Mouse (Mus musculus) embryonic facial prominence, embryonic 14.5 days (tissue): Measurements from ENCODE around the gene Dcdc2b. TPM values are rescaled to one million over a fixed set of nuclear protein-coding genes. Genes with fewer than 3 reads are reported as not detected.

Source experiments
- ATAC-seq: fragments of 200-750 bp; cut with Nextera tagmentation; 2 replicates; pipeline ENCODE4 v1.8.0; 2017; ENCODE audit warnings: low read depth, moderate number of reproducible peaks, moderate TSS enrichment
- DNase-seq: peaks from one replicate; pipeline ENCODE4 v3.0.0-alpha.2; 2015; ENCODE audit warnings: low spot score
- H3K27ac ChIP-seq: fragments of 300-500 bp; sonication (generic); replicated peaks from 2 replicates; pipeline ENCODE4 v1.5.1; 2014; ENCODE audit warnings: low read depth, mild to moderate bottlenecking, low read length, moderate library complexity
- H3K27me3 ChIP-seq: fragments of 300-500 bp; sonication (generic); replicated peaks from 2 replicates; pipeline ENCODE4 v1.6.1; 2014; ENCODE audit warnings: low read length; ENCODE audit not compliant: control insufficient read depth, insufficient read depth
- H3K36me3 ChIP-seq: fragments of 300-500 bp; sonication (generic); 2 replicates; pipeline ENCODE4 v1.6.1; 2014; ENCODE audit warnings: low read length, mixed read lengths; ENCODE audit not compliant: control insufficient read depth, insufficient read depth
- H3K4me1 ChIP-seq: fragments of 300-500 bp; sonication (generic); 2 replicates; pipeline ENCODE4 v1.6.1; 2014; ENCODE audit warnings: antibody characterized with exemption, low read length; ENCODE audit not compliant: control insufficient read depth, insufficient read depth
- H3K4me2 ChIP-seq: fragments of 300-500 bp; sonication (generic); 2 replicates; pipeline ENCODE4 v1.6.1; 2014; ENCODE audit warnings: low read depth, mild to moderate bottlenecking, low read length, moderate library complexity, mixed read lengths
- H3K4me3 ChIP-seq: fragments of 300-500 bp; sonication (generic); 2 replicates; pipeline ENCODE4 v1.5.1; 2014; ENCODE audit warnings: low read depth, mild to moderate bottlenecking, low read length
- H3K9ac ChIP-seq: fragments of 300-500 bp; sonication (generic); 2 replicates; pipeline ENCODE4 v1.6.1; 2014; ENCODE audit warnings: low read depth, mild to moderate bottlenecking, low read length, moderate library complexity, mixed read lengths
- H3K9me3 ChIP-seq: fragments of 300-500 bp; sonication (generic); 2 replicates; pipeline ENCODE4 v1.6.1; 2016; ENCODE audit warnings: low read length; ENCODE audit not compliant: control insufficient read depth
- WGBS: fragments of 180-500 bp; shearing (Covaris S2); extraction: QIAGEN DNeasy Blood & Tissue Kit; methylation state at CpG from one replicate; pipeline ENCODE4 v1.1.7; 2014; 5-methylcytosine and 5-hydroxymethylcytosine counted together
- polyA plus RNA-seq: library from polyadenylated mRNA; unstranded; fragments of >200 nt; fragmentation: Nextera tagmentation; extraction: Ambion mirVana; gene quantifications from 2 replicates; pipeline ENCODE4 v1.2.1, GENCODE M21; 2014

Dcdc2b gene
- polyA plus RNA-seq, 1 experiment from 2014 or later: 2.4 TPM

- H3K4me2 ChIP-seq: peak within 1 kb of the TSS; percentile 61
- H3K27me3 ChIP-seq: no peaks in the 10 kb centered on the region
- ATAC-seq (peak; percentile 94), DNase-seq (peak; percentile 98)
- H3K9me3 ChIP-seq: no peaks in the 10 kb centered on the region
- peak within 1 kb of the TSS; percentile 87 for H3K9ac ChIP-seq
- peaks cover 11% of the 10 kb centered on the region; the same call in 1 of the 2 replicates for H3K4me1 ChIP-seq
- H3K4me3 ChIP-seq: peak within 1 kb of the TSS; percentile 74
- H3K36me3 ChIP-seq: peaks cover 23% of the 10 kb centered on the region
- peak within 1 kb of the TSS; percentile 92 for H3K27ac ChIP-seq
- WGBS: 4% methylated on average over 39 of the region's 44 CpGs
Observed at GRCm38 (mm10) chr4:129618786-129619691, 5.0 kb upstream of the Dcdc2b start, which contains the start of gene Iqcc. Iqcc (minus strand) TSS chr4:129619099.

DNA sequence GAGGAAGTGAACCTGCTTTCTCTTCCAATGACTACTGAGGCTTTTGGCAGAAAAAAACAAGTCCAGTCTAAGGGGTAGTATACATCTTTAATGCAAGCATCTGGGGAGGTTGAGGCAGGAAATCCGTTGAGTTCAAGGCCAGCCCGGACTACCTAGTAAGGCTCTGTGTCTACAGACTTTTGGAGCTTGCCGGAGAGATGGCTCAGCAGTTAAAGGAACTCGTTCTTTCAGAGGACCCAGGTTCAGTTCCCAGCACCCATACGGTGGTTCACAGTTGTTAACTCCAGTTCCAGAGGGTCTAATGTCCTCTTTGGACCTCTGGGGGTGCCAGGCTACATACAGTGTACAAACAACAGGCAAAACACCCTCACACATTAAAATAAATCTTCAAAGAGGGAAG is 4.0 kb upstream of the Dcdc2b start:
- ATAC-seq: no peak
- Histone ChIP-seq H3K4me1 (peaks cover 11% of the 10 kb centered on the region; the same call in 1 of the 2 replicates), H3K27ac (peak overlapping the region; percentile 92; the same call in 1 of the 2 replicates)

DNA sequence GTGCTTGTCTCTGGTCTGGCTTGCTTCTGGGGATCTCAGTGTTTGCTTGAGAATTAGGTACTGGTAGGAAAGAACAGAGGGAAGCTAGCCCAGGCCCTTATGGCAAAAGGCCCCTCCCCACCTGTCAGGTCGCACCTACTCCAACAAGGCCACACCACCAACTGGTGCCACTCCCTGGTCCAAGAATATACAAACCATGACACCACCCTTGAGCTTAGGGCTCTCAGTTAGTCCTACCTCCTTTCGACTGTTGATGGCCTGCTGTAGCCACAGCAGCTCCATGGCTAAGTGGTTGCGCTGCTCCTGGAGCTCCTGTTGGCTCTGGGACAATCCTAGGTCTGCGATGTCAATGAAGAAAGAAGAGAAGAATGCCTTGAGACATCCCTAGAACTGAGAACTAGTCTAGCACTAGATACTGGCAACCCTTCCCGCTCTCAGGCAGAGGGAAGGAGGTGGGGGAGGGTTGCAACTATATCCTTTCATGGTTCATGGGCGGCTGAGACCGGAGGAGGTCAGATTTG is 3.1 kb upstream of the Dcdc2b start:
- WGBS: 90% methylated on average over 7 of the region's 7 CpGs

More for the DNA sequence above, 4.0 kb upstream of the Dcdc2b start:
- 97% methylated on average over 5 of the region's 5 CpGs for WGBS
- no peak for DNase-seq
- Histone ChIP-seq H3K27me3 (no peaks in the 10 kb centered on the region), H3K9me3 (no peaks in the 10 kb centered on the region), H3K4me2 (peak overlapping the region; percentile 61), H3K9ac (peak overlapping the region; percentile 87), H3K36me3 (peaks cover 26% of the 10 kb centered on the region), H3K4me3 (peak overlapping the region; percentile 74)

DNA sequence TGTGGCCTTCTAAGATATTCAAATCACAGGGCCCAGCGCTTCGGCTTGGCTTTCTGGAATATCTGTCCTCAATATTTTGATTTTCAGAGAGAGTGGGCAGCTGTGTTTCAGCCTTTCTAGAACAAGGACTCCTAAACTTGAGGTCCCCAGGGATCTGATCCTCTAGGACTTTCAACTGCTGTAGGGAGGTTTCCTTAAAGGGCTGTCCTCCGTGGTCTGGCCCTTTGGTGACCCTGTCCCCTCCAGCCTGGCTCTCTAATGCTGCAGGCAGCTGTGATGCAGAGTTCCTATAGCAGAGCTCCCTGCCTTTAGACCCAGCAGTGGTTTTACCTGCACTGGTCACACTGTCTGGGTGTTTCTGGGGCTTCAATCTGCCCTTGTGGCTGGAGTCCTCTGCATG is 2.6 kb upstream of the Dcdc2b start:
- no peak overlapping the region for H3K27ac ChIP-seq
- no peak overlapping the region for H3K4me2 ChIP-seq
- H3K36me3 ChIP-seq: peaks cover 23% of the 10 kb centered on the region
- ATAC-seq (no peak), DNase-seq (no peak)
- H3K4me3 ChIP-seq: no peak overlapping the region
- H3K4me1 ChIP-seq: peaks cover 5% of the 10 kb centered on the region; the same call in 1 of the 2 replicates
- no peak overlapping the region for H3K9ac ChIP-seq
- 87% methylated on average over 3 of the region's 3 CpGs for WGBS
- H3K9me3 ChIP-seq: no peaks in the 10 kb centered on the region
- H3K27me3 ChIP-seq: no peaks in the 10 kb centered on the region

More for the DNA sequence above, 3.1 kb upstream of the Dcdc2b start:
- ATAC-seq (no peak), DNase-seq (no peak)
- no peak overlapping the region for H3K4me2 ChIP-seq
- no peak overlapping the region for H3K4me3 ChIP-seq
- H3K36me3 ChIP-seq: peaks cover 23% of the 10 kb centered on the region
- H3K27me3 ChIP-seq: no peaks in the 10 kb centered on the region
- H3K9ac ChIP-seq: no peak overlapping the region
- peaks cover 5% of the 10 kb centered on the region; the same call in 1 of the 2 replicates for H3K4me1 ChIP-seq
- H3K27ac ChIP-seq: no peak overlapping the region
- H3K9me3 ChIP-seq: no peaks in the 10 kb centered on the region

- H3K9me3 ChIP-seq: no peaks in the 10 kb centered on the region
- ATAC-seq (no peak), DNase-seq (no peak)
- H3K36me3 ChIP-seq: peaks cover 23% of the 10 kb centered on the region
- no peak overlapping the region for H3K27ac ChIP-seq
- no peaks in the 10 kb centered on the region for H3K27me3 ChIP-seq
- no peak overlapping the region for H3K9ac ChIP-seq
- no peak overlapping the region for H3K4me3 ChIP-seq
- peaks cover 5% of the 10 kb centered on the region; the same call in 1 of the 2 replicates for H3K4me1 ChIP-seq
- no peak overlapping the region for H3K4me2 ChIP-seq
- 90% methylated on average over 9 of the region's 9 CpGs for WGBS
Observed at GRCm38 (mm10) chr4:129615801-129616290, 1.8 kb upstream of the Dcdc2b start.

- Histone ChIP-seq H3K9me3 (no peaks in the 10 kb centered on the region), H3K9ac (no peak overlapping the region)
- peak; percentile 16; the same call in 1 of the 2 replicates for ATAC-seq
Observed at GRCm38 (mm10) chr4:129610472-129610871, 3.6 kb downstream of the Dcdc2b start.

GRCm38 (mm10) chr4:129610026-129610425 is 4.0 kb downstream of the Dcdc2b start:
- Histone ChIP-seq H3K4me2 (no peak overlapping the region), H3K4me1 (no peaks in the 10 kb centered on the region), H3K27ac (no peak overlapping the region), H3K9ac (no peak overlapping the region), H3K36me3 (peaks cover 33% of the 10 kb centered on the region), H3K4me3 (no peak overlapping the region), H3K9me3 (no peaks in the 10 kb centered on the region), H3K27me3 (no peaks in the 10 kb centered on the region)
- no peak for ATAC-seq
- 94% methylated on average over 4 of the region's 4 CpGs for WGBS
- DNase-seq: no peak

More at GRCm38 (mm10) chr4:129610472-129610871, 3.6 kb downstream of the Dcdc2b start:
- Histone ChIP-seq H3K27me3 (no peaks in the 10 kb centered on the region), H3K4me2 (no peak overlapping the region), H3K27ac (no peak overlapping the region), H3K4me1 (no peaks in the 10 kb centered on the region), H3K4me3 (no peak overlapping the region), H3K36me3 (peaks cover 29% of the 10 kb centered on the region)
- 70% methylated on average over 4 of the region's 4 CpGs for WGBS
- no peak for DNase-seq

- ATAC-seq: no peak; the same call in 1 of the 2 replicates
- 77% methylated on average over 12 of the region's 12 CpGs for WGBS
- no peaks in the 10 kb centered on the region for H3K9me3 ChIP-seq
- no peaks in the 10 kb centered on the region for H3K27me3 ChIP-seq
- DNase-seq: no peak
- H3K4me3 ChIP-seq: no peak overlapping the region
- no peak overlapping the region for H3K27ac ChIP-seq
- H3K36me3 ChIP-seq: peaks cover 40% of the 10 kb centered on the region
- H3K4me2 ChIP-seq: no peak overlapping the region
- no peaks in the 10 kb centered on the region for H3K4me1 ChIP-seq
- H3K9ac ChIP-seq: no peak overlapping the region
Observed at GRCm38 (mm10) chr4:129609139-129609631, 4.9 kb downstream of the Dcdc2b start.
